In the genomic region with DNA sequence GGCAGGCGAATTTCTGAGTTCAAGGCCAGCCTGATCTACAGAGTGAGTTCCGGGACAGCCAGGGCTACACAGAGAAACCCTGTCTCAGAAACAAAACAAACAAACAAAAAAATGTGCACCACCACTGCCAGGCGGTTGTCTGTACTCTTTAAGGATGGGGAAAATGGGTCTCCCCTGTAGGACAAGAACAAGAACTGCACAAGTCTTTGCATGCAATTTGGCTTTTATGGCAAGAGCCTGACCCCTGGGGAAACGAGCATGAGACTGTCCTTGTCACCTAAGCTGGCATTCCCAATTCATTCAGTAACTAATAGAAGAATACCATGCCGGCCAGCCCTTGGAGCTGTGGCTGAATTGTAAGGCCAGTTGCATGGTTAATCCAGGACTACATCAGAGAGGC, we compare ENCODE assay signal across 19 mouse cellular contexts. TPM values are rescaled to one million over a fixed set of nuclear protein-coding genes. Genes with fewer than 3 reads are reported as not detected.
"Had no signal": no experiment of that assay in that cellular context is flagged by ENCODE, and none has a peak within 500 bp of the region (broad histone marks: within the 10 kb centered on the region; RNA-seq: fewer than 3 reads in every experiment).

No protein-coding gene starts in this region.

- DNase-seq: kidney, postnatal 14 days; layer of hippocampus, adult 9-11 months; lung, adult 2 months; lung, postnatal 36 days; right cerebral cortex, postnatal 4 days; spleen, adult 18-20 months; thymus, postnatal 4 days had no signal

- H3K9me3 ChIP-seq: kidney, embryonic 15.5 days; liver, embryonic 15.5 days; midbrain, embryonic 13.5 days; neural tube, embryonic 12.5 days had no signal

- H3K4me3 ChIP-seq: neural tube, embryonic 12.5 days had no signal

- ATAC-seq: lung, postnatal 0 days; midbrain, embryonic 13.5 days had no signal

- H3K27me3 ChIP-seq: kidney, embryonic 15.5 days; limb, embryonic 12.5 days; liver, embryonic 15.5 days; midbrain, embryonic 13.5 days; neural tube, embryonic 12.5 days had no signal

RNA-seq across cellular contexts. Expression of gene Gm6096, which starts 15.2 kb away (rescaled TPM):
- total RNA-seq: left cerebral cortex, postnatal 36 days; liver, adult 2 months; megakaryocyte progenitor cell, adult 5-6 weeks; monocyte, adult 5-6 weeks; neutrophil, adult 5-6 weeks had no signal
- polyA plus RNA-seq: kidney, embryonic 15.5 days; liver, adult 2 months; liver, embryonic 15.5 days; lung, adult 2 months; lung, postnatal 0 days; neural tube, embryonic 12.5 days; testis, adult 2 months had no signal
